Mouse (Mus musculus) myocyte (in vitro differentiated cells): ENCODE results near the gene Ttll13.

ENCODE experiments used
- E2F4 ChIP-seq: IDR thresholded peaks from one replicate; pipeline ENCODE4 v1.6.1; 2011; ENCODE audit warnings: mild to moderate bottlenecking, control low read depth, moderate library complexity; ENCODE audit not compliant: insufficient read depth
- POLR2A ChIP-seq: IDR thresholded peaks from one replicate; pipeline ENCODE4 v1.6.1; 2011; ENCODE audit warnings: low read depth, mild to moderate bottlenecking, control low read depth, moderate library complexity; ENCODE audit not compliant: insufficient read length
- REST ChIP-seq: IDR thresholded peaks from one replicate; pipeline ENCODE4 v1.6.1; 2011; ENCODE audit warnings: mild to moderate bottlenecking, control low read depth, moderate library complexity; ENCODE audit not compliant: insufficient read depth, insufficient read length

GRCm38 (mm10) chr7:80280032-80280431, 33.9 kb downstream of the Ttll13 start:
- TF ChIP-seq POLR2A (no peak), REST (no peak), E2F4 (no peak)
